Mouse (Mus musculus) kidney, postnatal 36 days (tissue): ENCODE measurements around the gene Chrna1.

Experiments used
- DNase-seq, 2 experiments: peaks; one replicate each; pipeline ENCODE4 v3.0.0; 2021 to 2022; ENCODE audit warnings: mixed read lengths in 2 of 2

The Chrna1 gene

DNA sequence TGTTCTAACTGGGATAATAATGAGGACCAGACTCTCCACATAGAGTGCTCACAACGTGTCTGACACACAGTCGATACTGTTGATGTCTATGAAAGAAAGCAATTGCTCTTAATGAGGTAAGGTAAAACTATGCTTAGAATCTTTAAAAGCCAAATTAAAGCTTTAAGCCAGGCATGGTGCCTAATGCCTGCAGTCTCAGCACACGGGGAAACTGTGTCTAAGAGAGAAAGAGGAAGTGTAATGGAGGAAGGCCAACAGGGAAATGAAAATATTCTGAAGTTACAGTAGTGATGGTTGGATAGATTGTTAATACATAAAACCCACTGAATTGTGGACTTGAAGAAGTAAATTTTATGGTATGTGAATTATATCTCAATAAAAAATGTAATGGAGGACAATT lies 25.7 kb downstream of the Chrna1 start:
- no peak for DNase-seq

DNA sequence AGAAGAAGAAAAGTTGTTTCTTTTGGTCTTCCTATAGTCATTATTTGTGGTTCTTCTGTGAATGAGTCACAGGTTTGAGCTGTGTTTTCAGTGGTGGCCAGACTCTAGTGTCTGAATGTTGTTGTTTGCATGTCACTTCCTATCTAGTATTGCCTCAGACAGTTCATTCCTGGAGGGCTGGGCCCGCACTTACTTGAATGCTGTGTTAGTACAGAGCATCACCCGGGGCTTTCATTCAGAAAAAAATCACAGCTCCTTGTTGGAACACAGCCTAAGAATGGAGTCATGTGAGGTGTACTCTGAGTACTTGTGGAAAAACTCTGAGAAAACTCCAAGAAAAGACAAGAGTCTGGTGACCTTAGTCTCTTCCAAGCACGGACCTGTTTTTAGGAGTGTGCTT lies 27.2 kb downstream of the Chrna1 start:
- DNase-seq, result peak; percentile 42 to 53

- DNase-seq, result peak in 1 of 2 experiments; percentile 69
These were observed 29.4 kb downstream of the Chrna1 start for GRCm38 (mm10) chr2:73550725-73551124.

DNA sequence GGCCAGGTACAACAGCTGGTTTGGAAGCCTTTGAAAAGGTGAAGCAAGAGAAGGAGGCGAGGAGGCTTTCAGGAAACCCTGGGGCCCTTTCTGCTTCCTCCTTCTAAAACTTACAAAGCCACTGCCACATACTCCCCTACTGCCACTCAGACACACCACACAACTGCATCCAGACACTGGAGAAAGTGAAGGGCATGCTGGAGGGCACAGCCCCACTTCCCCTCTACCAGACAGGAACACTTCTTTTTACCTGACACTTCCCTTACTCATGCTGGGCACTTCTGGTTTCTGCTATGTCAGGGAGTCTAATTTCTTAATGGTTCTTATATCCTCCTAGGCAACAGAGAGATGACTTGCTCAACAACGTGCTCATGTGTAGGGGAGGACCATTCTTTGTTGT lies 31.6 kb downstream of the Chrna1 start:
- no peak for DNase-seq

- no peak for DNase-seq
These were observed 32.9 kb downstream of the Chrna1 start for GRCm38 (mm10) chr2:73547256-73547655.

DNA sequence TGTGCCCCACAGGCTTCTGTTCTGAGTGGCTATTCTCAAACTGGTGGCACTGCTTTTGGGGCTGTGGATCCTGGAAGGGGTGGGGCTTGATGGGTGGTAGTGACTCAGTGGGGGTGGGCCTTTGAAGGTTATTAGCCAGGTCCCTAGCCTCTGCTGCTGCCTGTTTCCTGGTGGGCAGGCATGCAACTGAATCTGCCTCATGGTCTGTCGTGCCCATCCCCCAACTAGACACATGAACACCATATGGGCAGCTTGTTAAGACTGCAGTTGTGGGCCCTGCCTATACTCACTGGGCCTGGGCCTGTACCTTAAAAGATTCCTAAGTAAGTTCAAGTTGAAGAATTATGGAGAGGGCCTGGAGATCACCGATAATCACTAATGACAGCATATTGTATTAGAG lies 34.6 kb downstream of the Chrna1 start:
- no peak for DNase-seq

DNA sequence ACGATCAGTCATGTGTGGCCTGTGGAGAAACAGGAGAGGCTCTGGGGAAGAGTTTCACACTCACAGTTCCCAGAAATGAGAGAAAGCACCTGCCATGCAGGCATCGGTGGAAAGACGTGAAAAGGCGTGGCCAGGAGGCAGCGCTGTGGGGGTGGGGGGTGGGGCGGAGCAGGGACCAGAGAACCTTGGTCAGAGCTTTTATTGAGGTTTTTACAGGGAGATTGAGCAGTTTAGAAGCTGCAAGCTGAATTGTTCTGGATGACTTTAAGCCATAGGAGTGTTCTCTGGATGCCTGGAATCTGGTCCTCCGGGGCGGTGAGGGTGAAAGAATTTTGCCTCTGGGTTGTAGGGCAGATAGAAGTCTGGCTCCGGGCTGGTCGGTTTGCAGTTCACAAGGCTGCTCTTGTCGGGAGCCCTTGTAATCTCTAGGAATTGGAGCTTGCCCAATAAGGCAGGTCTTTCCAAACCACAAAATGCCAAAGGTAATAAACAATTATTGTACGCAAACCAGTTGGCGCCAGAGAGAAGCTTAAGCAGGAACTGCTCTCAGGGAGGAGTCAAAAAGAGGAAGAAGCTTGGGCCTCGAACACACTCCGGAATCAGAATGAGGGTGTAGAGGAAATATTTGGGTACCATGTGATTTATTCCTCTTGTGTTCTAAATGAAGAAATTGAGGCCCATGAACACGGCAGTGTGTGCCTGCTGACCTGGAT lies 39.5 kb downstream of the Chrna1 start:
- DNase-seq, result peak in 1 of 2 experiments; percentile 27

GRCm38 (mm10) chr2:73539697-73540096 lies 40.4 kb downstream of the Chrna1 start:
- peak in 1 of 2 experiments; percentile 65 for DNase-seq

- no peak for DNase-seq
These were observed 41.0 kb downstream of the Chrna1 start for GRCm38 (mm10) chr2:73539141-73539540.

DNA sequence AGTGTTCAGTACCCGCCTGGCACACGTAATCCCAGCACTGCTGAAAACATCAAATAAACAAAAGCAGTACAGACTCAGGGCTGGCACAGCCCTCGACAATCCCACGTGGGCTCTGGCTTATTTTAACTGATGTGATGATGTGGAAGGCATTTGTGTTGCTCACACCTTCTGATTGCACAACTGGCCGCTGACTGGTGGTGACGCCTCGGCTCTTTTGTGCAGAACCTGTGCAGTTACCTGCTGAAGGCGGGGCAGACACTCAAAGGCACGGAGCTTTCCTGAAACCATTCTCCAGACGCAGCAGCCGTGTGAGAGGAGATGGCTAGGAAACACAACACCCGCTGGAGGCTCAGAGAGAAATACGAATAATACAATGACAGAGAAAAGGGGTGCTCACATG lies 41.5 kb downstream of the Chrna1 start:
- no peak for DNase-seq

GRCm38 (mm10) chr2:73536091-73536783 lies 43.9 kb downstream of the Chrna1 start:
- DNase-seq, result no peak

- DNase-seq, result no peak
These were observed 45.4 kb downstream of the Chrna1 start for GRCm38 (mm10) chr2:73534720-73535119.

DNA sequence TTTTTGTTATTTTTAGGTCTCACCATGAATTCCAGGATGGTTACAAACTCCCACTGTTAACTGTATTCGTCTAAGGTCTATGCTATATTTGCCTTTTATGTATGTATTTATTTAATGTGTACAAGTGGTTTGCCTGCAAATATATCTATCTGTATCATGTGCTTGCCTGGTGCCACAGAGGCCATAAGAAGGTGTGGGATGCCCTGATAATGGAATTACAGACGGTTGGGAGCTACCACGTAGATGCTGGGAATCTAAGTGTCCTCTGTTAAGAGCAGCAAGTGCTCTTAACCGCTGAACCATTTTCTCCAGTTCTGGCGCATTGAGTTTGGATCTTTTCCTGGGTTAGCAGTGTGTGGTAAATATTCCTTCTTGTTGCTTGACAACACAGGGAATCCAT lies 49.7 kb downstream of the Chrna1 start:
- DNase-seq, result no peak

GRCm38 (mm10) chr2:73529356-73530330 lies 50.5 kb downstream of the Chrna1 start, which contains the start of gene Wipf1:
Gene Wipf1, minus strand, starts transcription at chr2:73529734.
- peak; percentile 89 to 91 for DNase-seq

GRCm38 (mm10) chr2:73528516-73529355 lies 51.4 kb downstream of the Chrna1 start:
- DNase-seq, result peak in 1 of 2 experiments; percentile 57

GRCm38 (mm10) chr2:73527956-73528355 lies 52.2 kb downstream of the Chrna1 start:
- DNase-seq, result no peak

DNA sequence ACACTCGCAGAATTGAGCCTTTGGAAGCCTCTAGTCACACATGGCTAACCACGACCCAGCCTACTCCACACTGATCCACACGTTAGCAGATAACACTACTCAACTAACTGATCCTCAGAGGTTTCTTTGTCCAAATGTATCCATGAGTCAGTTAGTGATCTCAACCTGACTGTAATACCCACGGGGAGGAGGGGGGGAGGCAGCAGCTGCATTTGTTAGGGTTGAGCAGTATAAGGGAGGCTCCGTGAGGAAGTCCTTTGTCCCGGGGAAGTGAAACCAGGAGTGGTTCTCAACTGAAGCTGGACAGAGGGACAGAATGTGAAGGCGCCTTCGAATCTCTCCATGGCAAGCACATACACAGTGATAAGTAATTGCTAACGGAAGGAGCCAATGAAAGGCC lies 53.4 kb downstream of the Chrna1 start:
- DNase-seq, result peak in 1 of 2 experiments; percentile 39

- DNase-seq, result peak in 1 of 2 experiments; percentile 59
These were observed 57.2 kb downstream of the Chrna1 start for GRCm38 (mm10) chr2:73522891-73523290.

- no peak for DNase-seq
These were observed 57.8 kb downstream of the Chrna1 start for GRCm38 (mm10) chr2:73522336-73522735.

DNA sequence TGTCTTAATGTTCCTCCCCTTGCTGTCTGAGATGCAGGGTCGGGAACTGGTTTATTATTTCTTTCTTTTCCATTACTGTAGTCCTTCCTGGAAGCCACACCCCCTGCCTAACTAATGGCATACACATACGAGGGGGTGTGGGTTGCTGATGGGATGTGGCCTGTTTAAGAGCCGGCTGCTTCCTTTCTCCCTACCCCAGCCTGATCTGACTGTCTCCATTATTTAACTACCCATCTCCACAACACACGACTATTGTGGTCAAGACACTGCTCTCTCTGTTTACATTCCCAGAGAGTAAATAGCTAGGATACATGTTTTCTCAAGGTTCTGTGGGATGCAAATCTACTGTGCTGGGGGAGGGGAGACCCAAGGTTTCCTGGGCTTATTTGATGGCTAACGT lies 58.4 kb downstream of the Chrna1 start:
- DNase-seq, result no peak

DNA sequence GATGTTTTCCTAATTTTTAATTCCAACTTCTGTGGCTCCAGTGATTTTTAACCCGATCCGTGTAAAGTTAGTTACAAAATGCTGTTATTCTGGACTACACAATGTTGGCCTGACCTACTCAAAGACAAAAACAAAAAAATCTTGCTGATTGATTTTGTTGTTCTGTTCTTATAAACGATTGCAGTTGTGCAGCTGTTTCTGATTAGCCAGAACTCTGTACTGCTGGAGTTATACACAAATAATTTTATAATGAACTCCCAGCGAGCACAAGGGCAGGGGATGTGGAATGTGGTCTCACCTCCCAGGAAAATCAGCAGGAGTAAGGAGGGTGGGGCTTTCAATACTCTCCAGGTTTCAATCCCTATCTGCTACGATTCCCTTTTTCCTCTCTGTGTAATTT lies 61.2 kb downstream of the Chrna1 start:
- no peak for DNase-seq

DNA sequence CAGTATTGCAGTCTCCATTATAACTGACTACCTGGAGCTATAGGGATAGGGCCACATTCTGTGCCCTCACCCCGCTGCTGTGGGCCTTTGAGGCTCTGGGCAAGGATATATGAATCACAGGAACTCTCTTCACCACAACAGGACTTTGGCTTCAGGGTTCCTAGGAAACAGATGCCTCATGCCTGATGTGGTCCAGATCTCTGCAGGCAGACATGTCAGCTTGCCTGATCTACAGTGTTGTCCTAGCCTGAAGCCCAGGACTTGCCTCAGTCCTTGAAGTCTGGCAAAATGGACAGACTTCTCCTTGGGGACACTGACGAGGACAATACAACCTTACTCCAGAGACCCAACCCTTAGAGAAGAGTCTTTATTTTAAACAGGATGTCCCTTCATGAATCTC lies 61.8 kb downstream of the Chrna1 start:
- DNase-seq, result no peak
